Mouse (Mus musculus) left cerebral cortex, postnatal 10 days (tissue): ENCODE measurements around the gene BC016579. TPM values are rescaled to one million over a fixed set of nuclear protein-coding genes. Genes with fewer than 3 reads are reported as not detected.

ENCODE experiments used
- DNase-seq, 2 experiments: peaks; one replicate each; pipeline ENCODE4 v3.0.0; 2021 to 2022; ENCODE audit warnings: low spot score in 2 of 2, mixed read lengths in 1 of 2; ENCODE audit errors: extremely low spot score in 1 of 2
- intact Hi-C: fragments of 180-260 bp; cut with DNase I; formaldehyde crosslinking; loops from one replicate; pipeline ENCODE4 v1.15.1; 2025
- total RNA-seq, 2 experiments: library from RNA; stranded (reverse); gene quantifications; 2 replicates each; pipeline ENCODE4 v1.2.3; 2021

BC016579 gene
- total RNA-seq, result under 1 TPM; 0.15 to 0.20 TPM

DNA sequence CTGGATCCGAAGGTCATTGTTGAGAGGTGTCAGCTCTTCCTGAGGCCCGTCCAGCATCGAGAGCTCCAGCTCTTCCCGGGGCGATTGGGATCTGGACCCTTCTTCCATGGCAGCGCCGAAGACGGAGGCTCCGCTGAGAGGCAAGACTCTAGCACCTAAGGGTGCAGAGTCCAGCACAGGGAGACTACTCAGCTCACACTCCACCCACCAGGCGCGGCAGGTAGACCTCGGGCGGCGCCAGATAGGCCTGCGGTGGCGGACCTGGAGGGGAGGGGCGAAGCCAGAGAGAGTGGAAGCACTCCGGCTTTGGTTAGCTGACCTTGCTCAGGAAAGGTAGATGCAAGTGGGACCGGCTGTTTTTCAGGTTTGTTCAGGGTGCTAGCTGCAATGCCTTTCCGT, at the start of gene BC016579:
BC016579 (minus strand) TSS at position 135 of the 399 bp plus-strand sequence.
- intact Hi-C loops, result no loop called here
- peak in 1 of 2 experiments; percentile 23 for DNase-seq

DNA sequence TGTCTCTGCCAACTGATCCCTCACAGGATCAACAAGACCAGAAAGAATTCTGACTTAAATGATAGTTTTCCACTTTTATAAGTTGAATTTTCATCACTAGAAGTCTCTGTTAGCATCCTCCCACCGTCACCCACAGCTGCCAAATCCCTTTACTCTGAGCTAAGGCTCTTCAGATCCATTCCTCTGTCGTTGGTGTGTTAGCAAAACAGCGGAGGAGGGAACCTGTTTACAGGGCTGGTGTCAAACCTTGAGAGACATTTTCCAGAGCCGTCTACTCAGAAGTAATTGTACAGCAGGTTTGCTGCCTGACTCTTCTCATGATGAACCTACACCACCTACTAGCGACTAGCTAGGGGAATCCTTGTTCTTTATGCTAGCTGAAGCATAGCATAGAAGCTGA, 45.4 kb upstream of the BC016579 start:
- intact Hi-C loops, result no loop called here
- no peak for DNase-seq

DNA sequence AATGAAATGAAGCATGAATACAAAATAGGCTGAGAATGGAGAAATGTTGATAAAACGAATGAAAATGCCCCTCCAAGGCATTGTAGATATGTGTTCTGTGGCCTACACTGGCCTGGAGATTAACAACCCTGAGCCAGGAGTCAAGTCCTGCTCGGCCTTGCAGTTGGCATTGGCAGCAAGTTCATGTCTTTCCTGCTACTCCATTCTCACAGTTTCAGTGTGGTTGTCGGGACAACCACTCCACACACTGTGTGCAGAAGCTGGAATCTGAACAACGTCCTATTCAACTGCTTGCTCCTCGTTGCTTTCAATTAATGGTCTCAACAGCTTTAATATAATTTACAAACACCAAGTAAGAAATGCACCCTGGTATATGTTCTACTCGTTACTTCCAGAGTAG, 44.1 kb upstream of the BC016579 start:
- intact Hi-C loops, result no loop called here
- no peak for DNase-seq

DNA sequence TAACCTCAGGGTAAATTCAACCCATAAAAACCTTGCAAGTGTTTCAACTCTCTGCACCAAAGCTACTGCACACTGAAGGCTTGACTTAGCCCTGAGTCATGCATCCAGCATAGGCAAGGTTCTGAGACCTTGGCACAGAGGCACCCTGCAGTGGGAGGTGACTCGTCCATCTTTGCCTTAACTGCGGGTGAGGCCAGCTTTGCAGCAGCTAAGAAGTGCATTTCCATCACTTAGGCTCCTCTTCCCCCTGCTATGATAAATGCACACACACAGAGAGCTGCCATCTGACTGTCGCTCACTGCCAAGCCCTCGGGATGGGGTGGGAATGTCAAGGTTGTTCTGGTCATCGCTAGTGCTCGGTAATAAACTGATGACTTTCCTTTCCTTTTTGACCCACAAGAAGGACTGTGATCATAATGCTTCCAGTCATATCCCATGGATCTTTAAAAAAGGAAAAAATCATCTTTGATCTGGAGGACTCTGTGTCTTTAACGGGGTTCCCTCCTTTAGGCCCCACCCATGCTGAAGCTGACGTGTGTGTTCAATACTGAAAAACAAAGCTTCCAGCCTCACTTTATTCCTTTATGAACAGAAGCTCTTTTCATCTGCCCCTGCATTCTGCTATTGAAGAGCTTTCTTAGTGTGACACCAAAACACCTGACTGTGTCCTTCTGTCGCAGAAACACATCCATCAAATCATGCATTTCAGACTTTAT, 41.7 kb upstream of the BC016579 start:
- intact Hi-C loops, result no loop called here
- no peak for DNase-seq

DNA sequence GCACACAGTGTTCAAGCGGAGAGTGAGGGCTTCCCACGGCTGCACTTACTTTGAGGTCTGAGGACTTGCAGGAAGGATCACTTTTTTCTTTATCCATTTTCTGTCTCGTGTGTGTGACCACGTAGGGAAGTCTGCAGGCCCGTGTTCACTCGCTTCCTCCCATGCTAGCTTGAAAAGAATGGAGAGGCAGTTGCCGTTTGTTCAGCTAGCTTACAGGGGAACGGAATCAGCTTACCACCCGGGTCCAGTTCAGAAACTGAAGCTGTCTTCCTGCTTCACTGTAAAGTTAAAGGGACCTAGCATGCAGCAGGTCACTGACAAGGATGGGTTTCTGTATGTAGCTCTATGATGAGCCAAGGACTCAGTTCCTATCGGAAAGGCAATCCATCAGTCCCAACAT, 39.7 kb upstream of the BC016579 start, which contains the start of gene Tmprss7:
Tmprss7 (minus strand) TSS at position 101 of the 400 bp plus-strand sequence.
- DNase-seq, result no peak
- intact Hi-C loops, result no loop called here

DNA sequence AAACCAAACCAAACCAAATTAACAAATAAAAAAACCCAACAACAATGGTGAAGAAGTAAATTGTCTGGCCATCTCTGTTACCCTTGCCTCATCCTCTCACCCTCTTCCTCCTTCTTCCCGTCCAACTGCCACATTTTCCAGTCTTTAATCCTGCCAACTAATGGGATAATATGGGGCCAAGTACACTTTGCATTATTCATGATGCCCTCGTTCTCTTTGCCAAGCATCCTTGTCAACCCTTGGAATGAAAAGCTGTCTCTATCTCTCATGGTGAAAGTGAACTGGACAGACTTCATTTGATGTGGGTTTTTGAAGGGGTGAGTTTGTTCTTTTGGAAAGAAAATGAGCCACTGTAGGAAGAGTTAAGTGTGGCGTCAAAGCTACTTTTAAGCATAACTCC, 39.0 kb upstream of the BC016579 start:
- peak in 1 of 2 experiments; percentile 44 for DNase-seq
- intact Hi-C loops, result no loop called here

DNA sequence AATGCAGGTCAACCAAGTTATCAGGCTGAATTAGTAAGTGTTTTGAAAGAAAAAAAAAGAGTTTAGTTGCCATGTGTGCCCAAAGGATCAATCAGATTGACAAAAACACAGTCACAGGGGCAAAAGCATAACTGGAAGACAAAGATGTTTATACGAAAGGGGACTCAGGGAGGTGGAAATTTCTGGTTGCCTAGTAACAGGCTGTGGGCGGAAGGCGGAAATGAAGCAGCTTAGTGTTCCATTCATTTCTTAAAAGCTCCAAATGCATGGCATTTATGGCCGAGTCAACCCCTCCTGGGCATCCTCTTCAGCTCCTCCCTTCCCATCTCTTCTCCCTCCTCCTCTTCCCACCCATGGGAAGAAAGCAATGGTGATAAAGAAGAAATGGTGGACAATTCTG, 36.3 kb upstream of the BC016579 start:
- intact Hi-C loops, result no loop called here
- DNase-seq, result peak; percentile 45 to 55

DNA sequence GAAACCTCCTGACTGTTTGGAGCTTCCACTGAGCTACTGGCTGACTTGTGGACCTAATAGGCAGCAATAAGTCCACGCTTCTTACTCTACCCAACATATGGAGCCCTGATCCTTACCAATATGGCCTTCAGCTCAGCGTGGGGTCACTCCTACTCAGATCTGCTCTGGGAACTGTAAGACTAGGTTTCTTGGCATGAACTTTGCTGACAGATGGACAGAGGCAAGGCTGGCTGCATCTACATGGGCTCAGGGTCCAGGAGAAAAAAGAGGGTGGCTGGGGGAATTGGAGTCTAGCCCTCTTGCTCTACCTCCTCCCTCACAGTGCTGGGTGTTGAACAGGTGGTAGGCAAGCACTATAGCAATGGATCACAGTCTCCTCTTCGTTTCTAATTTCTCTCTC, 33.0 kb upstream of the BC016579 start:
- no peak for DNase-seq
- intact Hi-C loops, result loop anchor here (10.0 kb wide), 1 partner anchor 278 kb away; no protein-coding TSS in a partner anchor

DNA sequence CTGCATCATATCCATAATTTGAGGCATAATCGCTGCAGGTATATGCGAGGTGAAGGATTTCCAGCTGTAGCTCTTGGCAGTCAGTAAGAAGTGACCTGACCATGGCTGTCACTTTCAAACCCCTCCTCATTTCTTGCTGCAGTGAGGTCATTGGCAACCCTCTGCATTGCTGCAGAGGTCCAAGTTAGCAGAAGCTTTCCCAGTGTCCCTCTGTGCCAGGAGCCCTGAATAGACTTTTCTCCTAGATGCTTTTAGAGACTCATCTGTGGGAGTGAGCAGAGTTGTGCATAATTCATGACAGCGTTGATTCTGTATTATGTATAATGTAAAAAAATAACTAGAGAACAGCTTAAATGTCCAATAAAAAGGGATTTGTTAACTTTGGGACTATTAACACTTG, 31.4 kb upstream of the BC016579 start:
- DNase-seq, result peak in 1 of 2 experiments; percentile 58
- intact Hi-C loops, result loop anchor here (10.0 kb wide), 1 partner anchor 280 kb away; no protein-coding TSS in a partner anchor

DNA sequence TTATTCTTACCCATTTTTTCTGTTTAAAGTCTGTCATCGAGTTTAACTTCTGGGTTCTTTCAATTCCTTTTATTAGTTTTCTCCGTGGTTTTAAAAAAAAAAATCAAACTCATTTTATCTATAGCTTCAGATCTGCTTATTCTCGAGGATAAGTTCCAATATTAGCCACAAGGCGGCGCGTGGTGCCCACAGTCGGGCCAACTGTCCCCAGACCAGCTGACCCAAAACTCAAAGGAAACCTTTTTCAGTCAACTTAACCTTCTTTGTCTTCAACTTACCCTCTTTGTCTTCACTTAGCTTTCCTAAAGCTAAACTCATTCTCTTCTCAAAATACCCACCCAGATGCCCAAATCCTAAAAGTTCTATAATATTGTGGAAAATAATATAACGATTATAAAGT, 30.9 kb upstream of the BC016579 start:
- intact Hi-C loops, result loop anchor here (10.0 kb wide), 1 partner anchor 280 kb away; no protein-coding TSS in a partner anchor
- peak; percentile 70 to 76 for DNase-seq

DNA sequence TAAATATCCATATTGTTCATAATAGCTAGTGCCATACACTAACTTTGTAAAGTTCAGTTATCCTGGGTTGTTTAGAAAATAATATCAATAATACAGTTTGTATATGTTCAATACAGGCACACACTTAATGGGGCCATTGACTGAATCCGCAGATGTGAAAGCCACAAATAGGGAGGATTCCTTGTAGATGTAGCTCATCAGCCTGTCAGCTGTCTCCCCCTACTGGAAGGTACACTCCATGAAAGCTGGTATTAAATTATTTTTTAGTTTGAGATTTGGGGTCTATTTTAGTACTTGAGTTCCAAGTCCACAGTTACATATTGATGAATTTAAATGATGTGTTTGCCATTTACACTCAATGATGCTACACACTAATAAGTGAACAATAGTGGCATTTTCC, 22.6 kb upstream of the BC016579 start:
- intact Hi-C loops, result no loop called here
- no peak for DNase-seq

DNA sequence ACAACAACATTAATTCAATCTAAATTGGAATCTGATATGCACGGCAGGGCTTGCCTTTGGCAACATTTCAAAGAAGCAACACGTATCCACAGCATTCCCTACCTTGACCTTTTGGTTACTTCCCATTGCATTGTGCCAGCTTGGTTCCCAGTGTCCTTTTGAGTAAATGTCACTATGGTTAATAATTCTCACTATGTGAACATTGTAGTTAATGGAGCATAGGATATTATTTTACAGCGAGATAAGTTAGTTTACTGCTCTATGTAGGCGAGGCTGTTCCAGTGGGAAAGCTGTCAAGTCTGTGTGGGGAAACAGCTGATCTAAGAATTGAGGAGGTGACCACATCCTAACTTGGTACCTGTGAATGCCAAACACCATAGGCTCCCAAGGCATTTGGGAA, 16.1 kb upstream of the BC016579 start:
- intact Hi-C loops, result no loop called here
- no peak for DNase-seq

DNA sequence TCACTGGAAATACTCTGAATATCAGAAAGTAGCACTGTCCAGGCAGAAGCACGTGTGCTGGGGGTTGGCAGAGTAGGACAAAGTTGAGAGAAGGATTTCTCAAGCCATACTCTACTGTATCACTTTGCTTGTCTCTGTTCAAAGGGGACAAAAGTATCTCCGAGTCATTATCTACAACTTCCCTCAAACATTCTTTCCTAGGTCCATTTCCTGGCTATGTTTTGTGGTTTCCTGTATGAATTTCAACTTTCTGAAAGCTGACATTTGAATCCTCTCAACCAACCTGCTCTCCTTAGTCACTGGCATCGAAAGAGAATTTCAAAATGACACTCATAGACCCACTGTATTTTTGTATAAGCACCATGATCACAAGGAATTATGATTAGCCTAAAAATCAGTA, 14.3 kb upstream of the BC016579 start:
- DNase-seq, result no peak
- intact Hi-C loops, result no loop called here

DNA sequence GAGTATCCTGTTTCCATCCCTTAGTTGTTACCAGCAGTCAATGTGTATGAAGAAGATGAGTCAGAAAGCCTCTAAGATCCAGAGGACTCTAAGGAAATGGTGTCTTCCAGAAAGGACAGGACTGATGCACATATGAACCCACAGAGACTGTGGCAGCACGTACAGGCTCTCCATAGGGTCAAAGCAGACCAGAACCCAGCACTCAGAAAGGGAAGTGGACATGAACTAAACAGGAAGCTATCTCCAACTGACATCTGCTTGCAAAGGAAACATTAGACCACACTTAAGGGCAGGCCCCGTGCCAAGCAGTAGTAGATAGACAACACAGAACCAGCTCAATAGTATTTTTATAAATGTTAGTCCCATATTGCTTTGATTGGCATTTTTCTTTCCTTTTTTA, 12.3 kb upstream of the BC016579 start:
- DNase-seq, result no peak
- intact Hi-C loops, result no loop called here

DNA sequence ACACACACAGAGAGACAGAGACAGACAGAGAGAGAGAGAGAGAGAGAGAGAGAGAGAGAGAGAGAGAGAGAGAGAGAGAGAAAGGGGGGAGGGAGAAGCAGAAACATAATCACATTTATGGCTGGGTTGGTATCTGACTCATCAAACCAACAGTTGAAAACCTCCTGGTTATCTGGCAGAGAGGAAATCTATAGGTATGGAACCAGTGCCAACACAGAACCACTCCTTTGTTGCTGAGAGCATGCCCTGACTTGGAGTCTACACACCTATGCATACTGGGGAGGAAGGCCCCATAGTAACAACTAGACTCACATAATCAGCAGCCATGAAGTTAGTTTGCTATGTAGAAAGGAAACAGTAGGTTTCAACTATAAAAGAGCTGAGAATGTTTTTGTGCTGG, 8.5 kb upstream of the BC016579 start:
- no peak for DNase-seq

DNA sequence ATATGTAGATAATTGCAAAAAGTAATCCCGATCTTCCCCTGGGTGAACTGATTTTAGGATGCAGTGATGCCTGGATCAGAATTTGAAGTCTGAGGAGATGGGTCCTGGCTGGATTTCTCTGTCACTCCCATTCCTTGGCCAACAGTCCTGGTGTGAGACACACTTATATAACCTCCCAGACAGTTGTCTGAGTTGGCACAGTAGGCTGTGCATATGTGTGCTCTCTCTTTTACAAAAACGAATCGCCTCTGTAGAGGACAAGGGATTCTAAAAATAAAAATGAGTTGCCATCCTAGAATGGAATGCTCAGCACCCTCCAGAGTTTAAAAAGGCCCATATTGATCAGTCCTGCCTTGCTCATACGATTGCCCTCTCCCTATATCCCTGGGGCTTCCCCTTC, 5.7 kb upstream of the BC016579 start:
- intact Hi-C loops, result no loop called here
- no peak for DNase-seq

More for the DNA sequence above, 8.5 kb upstream of the BC016579 start:
- intact Hi-C loops, result no loop called here

DNA sequence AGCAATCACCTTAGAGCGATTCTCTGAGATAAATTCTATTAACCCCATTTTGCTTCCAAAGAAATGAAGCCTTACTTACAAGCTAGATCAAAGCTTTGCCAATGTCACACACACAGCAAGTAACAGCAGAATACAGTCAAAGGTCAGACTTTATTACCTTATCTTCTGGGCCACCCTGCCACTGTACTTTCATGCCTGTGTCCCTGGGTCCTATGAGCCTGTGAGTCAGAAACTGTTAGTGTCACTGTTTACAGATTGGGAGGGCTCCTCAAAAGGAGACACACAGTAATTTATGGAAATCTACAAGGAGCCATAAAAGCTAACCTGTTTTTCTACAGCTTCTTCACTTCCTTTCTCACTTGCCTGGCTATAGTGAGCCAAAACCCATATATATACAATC, 4.4 kb upstream of the BC016579 start:
- intact Hi-C loops, result no loop called here
- DNase-seq, result no peak

DNA sequence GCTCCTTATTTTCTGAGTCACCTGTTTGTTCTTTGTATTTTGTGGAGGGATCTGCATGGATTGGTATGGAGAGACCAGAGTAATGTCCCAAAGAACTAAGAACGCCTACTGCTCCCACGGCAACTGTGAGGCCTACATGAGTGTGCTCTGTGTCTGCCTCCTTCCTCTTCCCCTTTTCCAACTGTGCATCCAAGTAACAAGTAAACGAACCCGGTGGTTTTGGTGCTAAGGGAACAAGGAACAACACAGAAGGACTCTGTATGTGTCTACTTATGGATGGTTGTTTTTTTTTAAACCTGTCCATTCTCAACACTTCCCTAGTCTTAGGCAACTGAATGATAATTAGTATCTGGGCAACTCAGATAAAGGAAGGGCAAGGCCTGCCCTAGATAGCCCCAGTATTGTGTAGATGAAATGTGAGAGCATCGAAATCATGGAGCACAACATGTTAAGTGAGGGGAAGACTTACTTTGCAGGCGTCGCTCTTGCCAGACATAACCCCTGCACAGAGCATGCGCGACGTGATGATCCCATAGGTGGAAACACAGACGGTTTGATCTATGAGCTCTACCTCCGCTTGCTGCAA, 3.8 kb upstream of the BC016579 start:
- intact Hi-C loops, result no loop called here

DNA sequence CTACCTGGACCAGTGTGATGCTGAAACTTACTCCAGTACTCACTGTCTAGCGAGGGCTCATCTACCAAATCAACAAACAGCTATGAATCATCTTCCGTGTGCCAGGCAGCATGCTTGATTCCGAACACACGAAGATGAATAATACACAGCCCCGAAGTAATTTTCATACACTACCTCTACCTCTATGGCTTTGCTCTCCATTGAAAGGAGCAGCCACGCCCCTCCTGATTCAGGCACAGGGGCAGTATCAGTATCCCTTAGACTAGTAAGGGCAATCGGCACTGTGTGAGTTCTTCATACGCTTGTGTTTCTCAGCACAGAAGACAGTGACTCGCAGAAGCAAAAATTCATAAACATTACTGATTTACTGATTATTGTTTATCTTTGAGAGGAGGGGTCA, 597 bp upstream of the BC016579 start:
- intact Hi-C loops, result no loop called here
- no peak for DNase-seq

More for the DNA sequence above, 3.8 kb upstream of the BC016579 start:
- no peak for DNase-seq
